Mouse (Mus musculus) granulocyte monocyte progenitor cell, adult 5-6 weeks (primary cell): ENCODE data around the gene Bpifa2. TPM values are rescaled to one million over a fixed set of nuclear protein-coding genes. Genes with fewer than 3 reads are reported as not detected.
"Not testable (repeated sequence)": the region's sequence is repeated elsewhere in the genome, so short reads cannot be mapped to it uniquely, and the experiment has no call there.

ENCODE experiments used
- ATAC-seq: replicated peaks from 2 replicates; pipeline ENCODE4 v1.8.0; 2016; ENCODE audit warnings: mild to moderate bottlenecking, moderate TSS enrichment, inconsistent platforms; ENCODE audit not compliant: poor library complexity, severe bottlenecking
- total RNA-seq, 2 experiments: library from RNA; stranded (forward) in 1 of 2; stranded (reverse) in 1 of 2; fragments of 200-712, 200-1000 nt in 1 of 2; fragments of >200 nt in 1 of 2; fragmentation: Nextera tagmentation in 1 of 2; gene quantifications; 2 replicates each; pipeline ENCODE4 v1.2.3; 2014 to 2017

The Bpifa2 gene
- total RNA-seq (2014; fragmentation: Nextera tagmentation) (not detected in 2 replicates), total RNA-seq (2017) (not detected in 2 replicates)

DNA sequence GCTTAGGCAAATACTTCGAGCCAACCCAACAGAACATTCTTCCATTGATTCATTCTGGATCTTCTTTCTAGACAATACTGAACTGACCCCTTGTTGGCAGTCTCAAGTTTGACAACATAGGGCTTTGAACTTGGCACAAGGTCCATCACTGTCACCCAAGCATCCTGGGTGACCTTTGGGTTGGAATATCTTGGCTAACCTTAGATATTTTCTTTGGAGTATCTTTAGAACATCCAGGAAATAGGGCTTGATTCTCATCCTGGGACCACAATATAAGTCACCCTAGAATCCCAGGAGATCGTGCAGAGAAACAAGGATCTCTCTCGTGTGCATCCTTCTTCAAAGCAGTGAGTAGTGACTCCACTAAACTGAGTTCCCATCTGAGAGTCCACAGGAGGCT is at the start of gene Bpifa2:
Gene Bpifa2, plus strand, starts transcription at position 301 of the 400 bp plus-strand sequence.
- ATAC-seq = no peak

DNA sequence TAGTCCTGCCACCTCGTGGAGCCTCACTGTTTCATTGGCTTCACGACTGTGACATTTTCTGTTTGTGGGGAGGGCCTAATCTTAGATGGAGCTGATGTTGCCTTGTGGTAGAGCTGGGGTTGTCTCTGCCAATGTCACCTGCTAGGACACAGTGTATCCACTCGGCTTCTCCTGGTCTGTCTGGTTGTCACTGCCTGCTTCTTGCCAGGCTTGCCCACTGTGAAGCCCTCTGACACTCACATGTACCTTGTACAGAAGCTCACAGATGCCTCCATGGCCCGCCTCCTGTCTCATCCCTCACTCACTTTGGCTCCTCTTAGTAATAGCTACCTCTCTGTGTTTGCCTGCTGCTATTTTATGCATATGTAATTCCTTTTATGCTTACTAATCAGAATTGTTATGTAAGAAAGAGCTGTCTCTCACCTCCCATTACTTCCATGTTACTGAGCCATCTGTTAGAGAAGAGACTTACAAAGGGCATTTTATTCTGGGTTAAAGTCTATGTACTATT is 45.2 kb upstream of the Bpifa2 start:
- ATAC-seq = no peak

DNA sequence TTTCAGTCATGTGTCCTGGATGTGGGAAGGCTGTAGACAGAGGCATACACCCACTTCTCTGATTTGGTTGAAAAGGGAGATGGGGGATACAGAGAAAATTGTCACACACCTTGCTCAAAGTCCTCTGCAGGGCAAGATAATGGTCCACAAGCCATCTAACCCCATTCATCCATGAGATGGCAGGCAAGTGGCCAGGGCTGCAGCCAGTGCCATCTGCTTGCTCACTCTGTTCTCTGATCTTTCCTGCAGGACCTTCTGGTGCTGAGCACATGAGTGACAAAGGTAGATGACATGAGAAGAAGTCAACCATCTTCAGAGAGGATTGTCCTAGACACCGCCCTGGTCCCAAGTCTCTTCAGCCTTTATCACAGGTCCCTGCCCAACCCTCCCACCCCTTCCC is 44.7 kb upstream of the Bpifa2 start:
- ATAC-seq = no peak

DNA sequence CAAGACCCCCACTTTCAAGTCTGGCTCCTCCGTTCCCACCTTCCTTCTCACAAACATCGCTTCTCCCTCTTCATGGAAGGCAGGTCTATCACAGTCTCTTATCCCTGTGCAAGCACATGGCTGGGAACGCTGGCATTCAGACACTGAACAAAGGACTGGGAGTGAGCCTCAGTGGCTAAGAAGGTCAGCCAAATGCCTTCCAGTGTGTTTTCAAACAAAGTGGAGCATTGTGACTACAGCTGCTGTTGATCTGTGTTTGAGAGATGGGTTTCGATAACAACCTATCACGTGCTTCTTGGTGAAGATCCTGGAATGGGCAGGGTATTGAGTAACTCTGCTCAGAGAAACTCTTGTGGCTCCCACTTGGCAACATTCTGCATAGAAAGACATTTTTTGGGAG is 37.8 kb upstream of the Bpifa2 start:
- ATAC-seq = no peak

DNA sequence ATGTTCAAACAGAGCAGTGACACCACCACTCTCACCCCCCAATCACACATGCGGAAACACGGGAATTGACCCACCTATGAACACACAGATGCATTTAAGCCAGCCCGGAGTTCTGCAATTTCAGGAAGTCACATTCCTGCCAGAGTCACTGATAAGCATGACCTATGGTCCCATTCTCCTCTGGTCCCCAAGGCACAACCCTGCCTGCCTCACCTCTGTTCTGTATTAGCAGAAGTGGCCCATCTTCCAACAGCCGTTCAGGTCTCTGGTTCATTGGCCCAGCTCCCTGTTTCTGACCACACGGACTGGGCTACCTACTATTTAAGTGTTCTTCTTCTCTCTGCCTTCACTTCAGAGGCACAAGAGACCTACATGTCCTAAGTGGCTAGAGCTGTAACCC is 33.5 kb upstream of the Bpifa2 start, which contains the start of gene Bpifa6:
Gene Bpifa6, plus strand, starts transcription at position 364 of the 400 bp plus-strand sequence.
- no peak for ATAC-seq

DNA sequence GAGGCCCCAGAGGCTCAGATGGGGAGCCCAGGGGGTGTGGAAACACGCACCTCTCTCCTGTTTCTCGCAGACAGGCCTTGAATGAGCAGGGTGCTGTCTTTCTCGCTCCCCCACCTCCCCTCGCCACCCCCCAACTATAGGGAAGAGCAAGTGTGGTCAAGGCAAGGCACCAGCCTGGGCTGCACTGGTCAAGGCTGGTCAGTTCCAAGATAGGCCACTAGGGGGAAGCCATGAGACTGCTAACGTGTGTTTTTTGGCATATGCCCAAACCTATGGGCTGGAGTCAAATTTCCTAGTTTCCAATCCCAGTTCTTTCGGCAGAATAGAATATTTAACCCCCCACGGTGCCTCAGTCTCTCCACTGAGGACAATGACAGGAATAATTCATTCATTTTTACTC is 12.3 kb upstream of the Bpifa2 start:
- ATAC-seq = peak; percentile 82

DNA sequence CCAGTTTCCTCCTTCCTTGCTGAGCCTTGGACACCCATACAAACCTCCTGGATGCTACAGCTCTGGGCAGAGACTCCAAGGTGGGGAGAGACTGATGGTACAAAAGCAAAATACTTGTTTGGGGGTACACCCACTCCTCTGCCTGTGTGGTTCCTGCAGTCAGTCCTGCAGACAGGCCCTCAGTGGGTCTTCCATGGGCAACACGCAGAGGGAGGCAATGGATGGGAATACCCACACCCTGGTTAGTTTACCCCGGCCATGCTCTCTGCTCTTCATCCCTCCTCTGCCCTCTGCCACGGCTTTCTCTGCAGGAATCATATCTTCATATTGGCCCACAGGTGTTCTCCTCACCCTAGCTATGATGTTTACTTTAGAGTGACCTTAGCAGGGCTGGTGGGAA is 7.6 kb upstream of the Bpifa2 start:
- no peak for ATAC-seq

DNA sequence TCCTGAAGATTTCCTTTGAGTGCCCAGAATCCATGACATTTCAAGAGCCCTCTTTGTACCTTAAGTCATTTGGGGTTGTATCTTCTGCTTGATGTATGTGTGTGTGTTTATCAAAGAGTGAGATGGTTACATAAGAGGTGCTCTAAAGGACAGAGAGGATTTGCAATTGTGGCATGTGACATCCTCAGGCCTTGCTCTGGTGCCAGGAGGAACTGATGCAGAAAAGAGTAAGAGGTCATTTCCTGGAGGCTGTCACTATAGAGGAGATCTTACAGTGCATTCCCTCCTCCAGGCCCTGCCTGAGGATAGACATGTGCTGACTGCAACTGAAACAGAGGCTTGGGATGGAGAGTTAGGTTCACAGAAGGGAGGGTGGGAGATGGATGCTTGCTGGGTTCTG is 7.0 kb upstream of the Bpifa2 start:
- ATAC-seq = no peak

DNA sequence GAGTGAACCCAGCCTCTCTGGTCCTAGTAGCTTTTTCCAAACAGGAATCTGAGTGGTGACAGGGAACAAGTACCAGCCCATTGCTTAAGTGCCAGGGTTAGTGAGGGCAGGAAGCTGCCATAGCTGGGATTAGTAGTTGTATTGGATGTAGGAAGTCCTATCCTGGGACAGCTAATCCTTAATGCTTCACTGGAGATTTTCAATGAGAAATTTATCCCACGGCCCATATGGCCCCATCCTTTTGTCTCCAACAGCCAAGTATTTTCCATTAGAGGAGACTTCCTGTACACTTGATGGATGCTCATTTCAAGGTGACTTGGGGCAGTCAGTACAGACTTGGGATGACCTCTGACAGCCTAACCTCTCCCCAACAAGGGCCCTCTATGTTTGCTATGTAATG is 3.6 kb upstream of the Bpifa2 start:
- ATAC-seq = no peak

DNA sequence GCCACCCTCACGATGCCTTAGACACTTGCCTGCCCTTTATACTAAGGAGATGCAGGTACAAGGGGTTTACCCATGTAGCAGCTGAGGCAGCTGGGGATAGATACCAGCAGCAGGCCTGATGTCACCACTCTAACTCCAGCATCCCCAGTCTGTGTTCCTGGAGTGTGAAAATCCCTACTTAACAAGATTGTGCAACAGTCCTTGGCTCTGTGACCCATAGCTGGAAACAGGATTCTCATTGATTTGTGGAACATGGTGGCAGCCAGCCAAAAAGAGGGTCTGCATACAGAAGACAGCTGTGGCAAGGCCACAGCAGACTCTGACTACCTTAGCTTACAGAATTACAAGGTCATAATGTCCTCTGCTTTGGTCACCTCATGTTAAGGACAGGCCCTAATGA is 3.0 kb upstream of the Bpifa2 start:
- no peak for ATAC-seq

DNA sequence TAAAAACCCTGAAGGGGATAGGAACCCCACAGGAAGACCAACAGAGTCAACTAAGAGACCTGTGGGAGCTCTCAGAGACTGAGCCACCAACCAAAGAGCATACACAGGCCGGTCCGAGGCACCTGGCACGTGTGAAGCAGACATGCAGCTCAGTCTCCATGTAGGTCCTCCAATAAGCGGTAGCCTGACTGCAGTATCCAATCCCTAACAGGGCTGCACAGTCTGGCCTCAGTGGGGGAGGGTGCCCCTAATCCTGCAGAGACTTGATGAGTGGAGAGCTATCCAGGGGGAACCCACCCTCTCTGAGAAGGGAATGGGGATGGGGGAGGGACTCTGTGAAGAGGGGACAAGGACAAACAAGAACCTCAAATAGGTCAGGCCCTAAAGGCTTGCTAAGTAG is 2.3 kb upstream of the Bpifa2 start:
- ATAC-seq = no peak

DNA sequence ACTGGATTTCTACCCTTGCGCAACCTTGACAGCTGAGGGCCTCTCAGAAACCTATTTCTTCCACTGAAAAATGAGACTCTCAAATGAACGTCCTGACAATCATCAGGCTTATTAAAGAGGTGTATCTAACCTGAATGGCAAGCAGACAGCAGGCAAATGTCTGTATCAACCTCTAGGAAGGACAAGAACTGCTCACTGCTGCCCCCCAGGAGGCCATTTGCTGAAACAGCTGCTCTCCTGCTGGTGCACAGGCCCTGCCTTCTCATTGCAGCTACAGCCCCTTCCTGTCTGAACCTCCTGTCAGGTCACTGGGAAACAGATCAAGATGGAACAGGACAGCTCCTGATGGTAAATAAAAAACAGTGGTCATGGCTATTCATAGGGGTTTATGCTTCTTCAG is 1.7 kb upstream of the Bpifa2 start:
- ATAC-seq = no peak

DNA sequence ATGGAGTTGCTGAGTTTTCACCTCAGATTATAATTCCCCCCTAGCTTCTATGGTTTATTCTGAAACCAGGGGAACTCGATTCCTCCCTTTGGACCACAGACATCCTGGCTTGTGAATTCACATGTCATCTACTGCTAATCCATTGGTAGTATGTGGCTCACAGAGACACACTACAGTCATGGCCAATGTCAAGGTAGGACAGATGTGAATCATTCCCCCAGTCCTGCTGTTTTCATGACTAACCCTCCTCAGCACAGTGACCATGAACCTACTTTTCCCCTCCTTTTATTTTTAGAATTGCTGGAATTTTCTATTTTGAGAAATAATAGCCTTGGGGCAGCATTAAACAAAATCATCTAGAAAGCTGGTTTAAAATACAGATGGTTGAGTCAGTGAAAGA is 684 bp upstream of the Bpifa2 start:
- ATAC-seq = no peak

DNA sequence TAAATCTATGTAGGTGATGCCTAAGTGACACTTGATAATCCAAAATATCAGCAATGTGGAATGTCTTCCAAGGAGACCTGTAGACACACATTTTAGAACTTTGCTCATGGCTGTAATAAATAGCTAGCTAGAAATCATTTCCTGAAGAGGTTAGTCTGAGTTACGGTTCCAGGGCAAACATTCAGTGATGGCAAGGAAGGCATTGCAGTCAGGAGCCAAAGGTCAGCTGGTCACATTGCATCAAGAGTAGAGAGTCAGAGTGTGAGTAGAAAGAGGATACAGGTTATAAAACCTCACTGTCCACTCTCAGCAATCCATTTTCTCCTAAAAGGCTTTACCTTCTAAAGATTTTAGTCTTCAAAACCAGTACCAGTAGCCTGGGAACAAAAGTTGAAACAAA is 9.9 kb downstream of the Bpifa2 start:
- no peak for ATAC-seq

DNA sequence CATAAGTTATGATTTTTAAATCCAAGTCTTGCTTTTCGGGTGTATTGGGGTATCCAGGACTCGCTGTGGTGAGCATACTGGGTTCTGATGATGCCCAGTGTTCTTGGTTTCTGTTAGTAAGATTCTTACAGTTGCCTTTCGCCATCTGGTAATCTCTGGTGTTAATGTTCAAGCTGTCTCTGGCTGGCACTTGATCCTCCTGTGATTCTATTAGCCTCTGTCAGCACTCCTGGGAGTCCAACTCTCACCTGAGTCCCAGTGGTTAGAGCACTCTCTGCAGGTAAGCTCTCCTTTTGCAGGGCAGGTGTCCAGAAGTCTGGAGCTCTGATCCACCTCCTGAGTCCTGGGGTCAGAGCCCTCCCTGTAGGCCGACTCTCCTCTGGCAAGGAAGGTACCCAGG is 16.6 kb downstream of the Bpifa2 start:
- not testable (repeated sequence) for ATAC-seq

DNA sequence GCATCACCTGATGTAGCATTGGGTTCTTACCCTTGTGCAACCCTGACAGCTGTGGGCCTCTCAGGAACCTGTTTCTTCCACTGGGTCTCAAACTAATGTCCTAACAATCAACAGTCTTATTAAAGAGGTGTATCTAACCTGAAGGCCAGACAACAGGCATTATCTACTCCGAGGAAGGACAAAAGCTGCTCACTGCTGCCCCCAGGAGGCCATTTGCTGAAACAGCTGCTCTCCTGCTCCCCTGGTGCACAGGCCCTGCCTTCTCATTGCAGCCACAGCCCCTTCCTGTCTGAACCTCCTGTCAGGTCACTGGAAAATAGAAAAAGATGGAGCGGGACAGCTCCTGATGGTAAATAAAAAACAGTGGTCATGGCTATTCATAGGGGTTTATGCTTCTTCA is 30.9 kb downstream of the Bpifa2 start:
- ATAC-seq = 0 out of 2 replicates have a peak, but pooled peaks have one; percentile 35

DNA sequence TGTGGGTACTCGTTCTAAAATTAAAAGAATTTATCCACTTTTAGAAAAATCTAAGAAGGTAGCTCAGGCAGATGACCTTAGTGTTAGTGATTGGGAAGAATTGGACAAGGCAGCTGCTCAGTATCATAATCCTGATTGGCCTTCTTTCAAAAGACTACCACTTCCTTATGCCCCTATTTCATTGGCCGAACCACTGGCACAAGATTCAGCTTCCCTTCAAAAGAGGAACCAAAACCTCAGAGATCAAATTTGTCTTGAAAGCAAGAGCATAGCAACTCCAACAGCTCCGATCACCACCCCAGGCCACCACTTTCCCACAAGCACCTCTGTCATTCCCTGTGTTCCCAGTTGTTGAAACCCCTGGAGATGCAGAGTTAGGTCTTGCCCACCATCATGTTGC is 36.7 kb downstream of the Bpifa2 start:
- ATAC-seq = peak; percentile 46

DNA sequence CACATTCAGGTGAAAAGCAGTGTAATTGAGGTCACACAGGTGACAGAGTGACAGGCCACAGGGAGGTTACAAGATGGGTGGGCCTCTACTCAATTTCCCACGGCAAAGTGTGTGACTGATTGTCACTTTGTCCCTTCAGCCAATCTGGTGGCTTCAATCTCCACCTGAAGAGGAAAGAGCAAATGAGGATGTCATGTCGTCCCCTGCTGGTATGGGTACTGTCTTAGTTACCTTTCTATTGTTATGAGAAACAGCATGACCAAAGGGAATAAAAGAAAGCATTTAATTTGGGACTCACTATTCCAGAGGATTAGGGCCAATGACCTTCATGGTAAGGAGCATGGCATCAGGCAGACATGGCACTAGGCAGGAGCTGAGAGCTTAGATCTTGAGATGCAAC is 50.6 kb downstream of the Bpifa2 start:
- ATAC-seq = no peak

Other genes starting within 250 kb of the Bpifa2 start
- gene Efcab8, start 228.3 kb upstream of the Bpifa2 start, total RNA-seq (2014; fragmentation: Nextera tagmentation) = not detected in 2 replicates
- not detected in 2 replicates for gene Efcab8, start 228.3 kb upstream of the Bpifa2 start, total RNA-seq (2017)
- gene Sun5, start 137.2 kb upstream of the Bpifa2 start, total RNA-seq (2014; fragmentation: Nextera tagmentation) = not detected in 2 replicates
- not detected in 2 replicates for gene Sun5, start 137.2 kb upstream of the Bpifa2 start, total RNA-seq (2017)
- not detected in 2 replicates for gene Bpifb2, start 133.2 kb upstream of the Bpifa2 start, total RNA-seq (2014; fragmentation: Nextera tagmentation)
- not detected in 2 replicates for gene Bpifb2, start 133.2 kb upstream of the Bpifa2 start, total RNA-seq (2017)
- gene Bpifb6, start 107.9 kb upstream of the Bpifa2 start, total RNA-seq (2014; fragmentation: Nextera tagmentation) = not detected in 2 replicates
- gene Bpifb6, start 107.9 kb upstream of the Bpifa2 start, total RNA-seq (2017) = not detected in 2 replicates
- gene Bpifb3, start 90.0 kb upstream of the Bpifa2 start, total RNA-seq (2014; fragmentation: Nextera tagmentation) = 1.4 TPM in 1 of 2 replicates, not detected in the other
- not detected in 2 replicates for gene Bpifb3, start 90.0 kb upstream of the Bpifa2 start, total RNA-seq (2017)
- not detected in 2 replicates for gene Bpifb4, start 70.1 kb upstream of the Bpifa2 start, total RNA-seq (2014; fragmentation: Nextera tagmentation)
- not detected in 2 replicates for gene Bpifb4, start 70.1 kb upstream of the Bpifa2 start, total RNA-seq (2017)
- not detected in 2 replicates for gene Bpifa6, start 33.3 kb upstream of the Bpifa2 start, total RNA-seq (2014; fragmentation: Nextera tagmentation)
- gene Bpifa6, start 33.3 kb upstream of the Bpifa2 start, total RNA-seq (2017) = not detected in 2 replicates
- not detected in 2 replicates for gene Bpifa3, start 122.1 kb downstream of the Bpifa2 start, total RNA-seq (2014; fragmentation: Nextera tagmentation)
- not detected in 2 replicates for gene Bpifa3, start 122.1 kb downstream of the Bpifa2 start, total RNA-seq (2017)
- gene Bpifa1, start 134.6 kb downstream of the Bpifa2 start, total RNA-seq (2014; fragmentation: Nextera tagmentation) = not detected in 2 replicates
- gene Bpifa1, start 134.6 kb downstream of the Bpifa2 start, total RNA-seq (2017) = not detected in 2 replicates
- gene Bpifa5, start 154.3 kb downstream of the Bpifa2 start, total RNA-seq (2014; fragmentation: Nextera tagmentation) = not detected in 2 replicates
- gene Bpifa5, start 154.3 kb downstream of the Bpifa2 start, total RNA-seq (2017) = not detected in 2 replicates
- not detected in 2 replicates for gene Bpifb1, start 182.6 kb downstream of the Bpifa2 start, total RNA-seq (2014; fragmentation: Nextera tagmentation)
- not detected in 2 replicates for gene Bpifb1, start 182.6 kb downstream of the Bpifa2 start, total RNA-seq (2017)
- gene Bpifb5, start 215.5 kb downstream of the Bpifa2 start, total RNA-seq (2014; fragmentation: Nextera tagmentation) = not detected in 2 replicates
- gene Bpifb5, start 215.5 kb downstream of the Bpifa2 start, total RNA-seq (2017) = 2.0 TPM in 1 of 2 replicates, not detected in the other
- gene Bpifb9a, start 249.6 kb downstream of the Bpifa2 start, total RNA-seq (2014; fragmentation: Nextera tagmentation) = not detected in 2 replicates
- gene Bpifb9a, start 249.6 kb downstream of the Bpifa2 start, total RNA-seq (2017) = not detected in 2 replicates